In the genomic region with DNA sequence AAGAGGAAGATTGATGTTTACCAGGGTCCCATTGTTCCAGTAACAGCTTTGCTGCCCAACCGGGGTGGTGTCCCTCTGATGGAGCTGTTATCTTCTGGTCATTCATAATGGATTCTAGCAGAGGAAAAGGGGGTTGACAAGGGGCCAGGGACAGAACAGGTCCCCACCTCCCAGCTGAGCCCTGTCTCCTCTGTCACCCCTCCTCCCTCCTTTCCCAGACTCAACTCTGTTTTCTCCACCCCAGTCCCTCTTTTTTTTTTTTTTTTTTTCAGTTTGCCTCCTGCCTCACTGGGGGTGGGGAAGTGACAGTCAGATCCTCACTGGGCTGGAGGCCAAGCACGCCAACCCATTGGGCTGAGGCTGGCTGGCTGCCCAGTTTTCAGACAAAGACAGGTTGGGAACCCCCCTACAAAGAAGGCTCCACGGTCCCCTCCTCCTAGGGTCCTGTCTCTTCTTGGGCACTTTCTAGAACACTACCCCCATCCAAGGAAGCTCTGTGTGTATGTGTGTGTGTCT, we compare ENCODE assay signal across 8 mouse cellular contexts.
DNase-seq lines count a peak whose midpoint lies in the region; ATAC-seq and TF ChIP-seq lines count a peak whose summit lies in the region.

No protein-coding gene starts in this region.

- H3K9ac ChIP-seq in midbrain, embryonic 12.5 days (replicated peaks), result no peak overlapping the region

- TF ChIP-seq POLR2A in kidney, adult 2 months (IDR thresholded peaks at IDR 0.05; ENCODE audit: low read depth, low read length), result no peak

- no peaks in the 10 kb centered on the region for H3K4me1 ChIP-seq in kidney, adult 2 months (ENCODE audit: control insufficient read depth, insufficient read depth, low read length)
- peaks cover 21% of the 10 kb centered on the region for H3K4me1 ChIP-seq in midbrain, embryonic 12.5 days

- no peak overlapping the region for H3K4me3 ChIP-seq in gastrocnemius, adult 2 months
- no peak overlapping the region for H3K4me3 ChIP-seq in kidney, adult 2 months (ENCODE audit: insufficient read depth, low read depth, low read length)
- H3K4me3 ChIP-seq in midbrain, embryonic 12.5 days, result no peak overlapping the region

- ATAC-seq in midbrain, embryonic 12.5 days (ENCODE audit: low FRiP score, low read depth), result peak; percentile 86

- intact Hi-C loops in gastrocnemius, adult 2 months (cut with DNase I), result no loop called here
- intact Hi-C loops in left cerebral cortex, postnatal 4 days (cut with DNase I), result no loop called here

- no peak for TF ChIP-seq CTCF in gastrocnemius, adult 2 months (IDR thresholded peaks at IDR 0.05)
- TF ChIP-seq CTCF in kidney, adult 2 months (conservative IDR thresholded peaks at IDR 0.05; ENCODE audit: insufficient read depth, insufficient read length, low read depth, low read length), result no peak

- WGBS in kidney, adult 2 months, result 21% methylated on average over 3 of the region's 3 CpGs
- 14% methylated on average over 3 of the region's 3 CpGs for WGBS in midbrain, embryonic 12.5 days

- no peaks in the 10 kb centered on the region for H3K27me3 ChIP-seq in kidney, adult 2 months (replicated peaks; ENCODE audit: control insufficient read depth, insufficient read depth, low read length)
- no peaks in the 10 kb centered on the region for H3K27me3 ChIP-seq in midbrain, embryonic 12.5 days

- no peak overlapping the region for H3K27ac ChIP-seq in gastrocnemius, adult 2 months
- no peak overlapping the region for H3K27ac ChIP-seq in kidney, adult 2 months (ENCODE audit: insufficient read depth, low read depth, low read length)
- peak overlapping the region; percentile 65 for H3K27ac ChIP-seq in midbrain, embryonic 12.5 days (replicated peaks)

- DNase-seq in gastrocnemius, postnatal 10 days, result peak; percentile 56
- no peak for DNase-seq in gastrocnemius, adult 2 months
- DNase-seq in cerebellum, postnatal 14 days, result peak; percentile 94 to 96
- peak; percentile 37 to 44 for DNase-seq in heart, adult 18-20 months
- peak; percentile 82 for DNase-seq in kidney, adult 2 months
- DNase-seq in left cerebral cortex, postnatal 4 days, result peak; percentile 98
- no peak for DNase-seq in thymus, adult 18-20 months

- H3K36me3 ChIP-seq in kidney, adult 2 months (ENCODE audit: control insufficient read depth, insufficient read depth, low read length), result no peaks in the 10 kb centered on the region
- no peaks in the 10 kb centered on the region for H3K36me3 ChIP-seq in midbrain, embryonic 12.5 days

- H3K4me2 ChIP-seq in midbrain, embryonic 12.5 days (replicated peaks), result no peak overlapping the region

- no peaks in the 10 kb centered on the region for H3K9me3 ChIP-seq in midbrain, embryonic 12.5 days

Comparison
In these comparisons a context has a peak if more than half of its experiments do, and no peak if none do; other contexts are left out.
1. DNase-seq: peak in gastrocnemius, postnatal 10 days (single experiment), cerebellum, postnatal 14 days (2 of 2), heart, adult 18-20 months (2 of 2), kidney, adult 2 months (single experiment) and left cerebral cortex, postnatal 4 days (single experiment); none in gastrocnemius, adult 2 months (single experiment) and thymus, adult 18-20 months (0 of 2).